8 mouse cellular contexts compared by ENCODE assay signal in genomic region chr5:5559079-5559740, GRCm38 (mm10). TPM values are rescaled to one million over a fixed set of nuclear protein-coding genes. Genes with fewer than 3 reads are reported as not detected.
DNase-seq lines count a peak whose midpoint lies in the region; ATAC-seq and TF ChIP-seq lines count a peak whose summit lies in the region.

Gene Gtpbp10, minus strand, starts transcription at chr5:5559538.

- H3K27ac ChIP-seq in embryonic facial prominence, embryonic 12.5 days: peak within 1 kb of the TSS; percentile 81
- H3K27ac ChIP-seq in intestine, postnatal 0 days (ENCODE audit: low read depth, low read length): peak within 1 kb of the TSS; percentile 57; the same call in 1 of the 2 replicates
- H3K27ac ChIP-seq in midbrain, embryonic 10.5 days (replicated peaks): peak within 1 kb of the TSS; percentile 93

- peaks cover 6% of the 10 kb centered on the region for H3K36me3 ChIP-seq in embryonic facial prominence, embryonic 12.5 days
- peaks cover 10% of the 10 kb centered on the region; the same call in 1 of the 2 replicates for H3K36me3 ChIP-seq in intestine, postnatal 0 days (ENCODE audit: control insufficient read depth, insufficient read depth)
- H3K36me3 ChIP-seq in midbrain, embryonic 10.5 days: peaks cover 17% of the 10 kb centered on the region

- H3K4me2 ChIP-seq in embryonic facial prominence, embryonic 12.5 days (replicated peaks): peak within 1 kb of the TSS; percentile 57
- H3K4me2 ChIP-seq in intestine, postnatal 0 days (replicated peaks; ENCODE audit: low read depth): peak within 1 kb of the TSS; percentile 76

- peaks cover 6% of the 10 kb centered on the region; the same call in 1 of the 2 replicates for H3K4me1 ChIP-seq in embryonic facial prominence, embryonic 12.5 days
- H3K4me1 ChIP-seq in intestine, postnatal 0 days (replicated peaks; ENCODE audit: control insufficient read depth, insufficient read depth, low read length): no peaks in the 10 kb centered on the region
- peaks cover 15% of the 10 kb centered on the region for H3K4me1 ChIP-seq in midbrain, embryonic 10.5 days

- under 1% methylated on average over 43 of the region's 43 CpGs for WGBS in embryonic facial prominence, embryonic 12.5 days
- under 1% methylated on average over 43 of the region's 43 CpGs for WGBS in intestine, postnatal 0 days
- under 1% methylated on average over 43 of the region's 43 CpGs for WGBS in midbrain, embryonic 10.5 days

- ATAC-seq in embryonic facial prominence, embryonic 12.5 days (ENCODE audit: insufficient number of reproducible peaks, insufficient read depth, low FRiP score, low TSS enrichment): peak; percentile 99
- peak; percentile 97 for ATAC-seq in granulocyte monocyte progenitor cell, adult 5-6 weeks (replicated peaks; ENCODE audit: poor library complexity, severe bottlenecking)
- peak; percentile 100 for ATAC-seq in intestine, postnatal 0 days

- H3K9ac ChIP-seq in embryonic facial prominence, embryonic 12.5 days: peak within 1 kb of the TSS; percentile 63
- H3K9ac ChIP-seq in intestine, postnatal 0 days (ENCODE audit: low read depth, low read length): peak within 1 kb of the TSS; percentile 79

- H3K4me3 ChIP-seq in embryonic facial prominence, embryonic 12.5 days: peak within 1 kb of the TSS; percentile 62
- H3K4me3 ChIP-seq in intestine, postnatal 0 days (ENCODE audit: low read depth, low read length): peak within 1 kb of the TSS; percentile 78
- H3K4me3 ChIP-seq in midbrain, embryonic 10.5 days: peak within 1 kb of the TSS; percentile 68

- TF ChIP-seq CTCF in intestine, postnatal 0 days (IDR thresholded peaks at IDR 0.05; ENCODE audit: low read depth): no peak

- no peaks in the 10 kb centered on the region for H3K27me3 ChIP-seq in embryonic facial prominence, embryonic 12.5 days
- H3K27me3 ChIP-seq in intestine, postnatal 0 days (replicated peaks; ENCODE audit: control insufficient read depth, insufficient read depth, low read length): no peaks in the 10 kb centered on the region
- no peaks in the 10 kb centered on the region for H3K27me3 ChIP-seq in midbrain, embryonic 10.5 days (ENCODE audit: low read depth, poor library complexity, severe bottlenecking)

- peak; percentile 93 to 94 for DNase-seq in adrenal gland, postnatal 36 days
- DNase-seq in left cerebral cortex, postnatal 36 days (ENCODE audit: low spot score in 2 of 2): peak; percentile 93 to 94
- peak; percentile 94 for DNase-seq in midbrain, embryonic 10.5 days (ENCODE audit: low spot score)
- DNase-seq in right cerebral cortex, postnatal 36 days (ENCODE audit: low spot score in 2 of 2): peak; percentile 82 to 88
- peak; percentile 88 to 95 for DNase-seq in urinary bladder, postnatal 4 days (ENCODE audit: low spot score in 2 of 2)

- H3K9me3 ChIP-seq in embryonic facial prominence, embryonic 12.5 days: no peaks in the 10 kb centered on the region
- H3K9me3 ChIP-seq in intestine, postnatal 0 days (ENCODE audit: control insufficient read depth): no peaks in the 10 kb centered on the region
- H3K9me3 ChIP-seq in midbrain, embryonic 10.5 days (replicated peaks): no peaks in the 10 kb centered on the region

- intact Hi-C loops in left cerebral cortex, postnatal 36 days (cut with DNase I): loop anchor here (2.0 kb wide), 1 partner anchor 44 kb away; the partner anchor contains the start of gene Cldn12

RNA-seq across cellular contexts. Expression of gene Gtpbp10, which starts in this region (rescaled TPM):
- 10 to 100 TPM; 12.5 to 15.8 TPM for total RNA-seq in adrenal gland, postnatal 36 days (2021)
- polyA plus RNA-seq in embryonic facial prominence, embryonic 12.5 days (2016; fragmentation: Nextera tagmentation; extraction: Ambion mirVana): 31.9 and 33.2 TPM in 2 replicates
- 24.7 and 27.8 TPM in 2 replicates for total RNA-seq in granulocyte monocyte progenitor cell, adult 5-6 weeks (2014; fragmentation: Nextera tagmentation)
- total RNA-seq in granulocyte monocyte progenitor cell, adult 5-6 weeks (2017): 31.3 and 37.1 TPM in 2 replicates
- polyA plus RNA-seq in intestine, postnatal 0 days (2015; fragmentation: Nextera tagmentation; extraction: Ambion mirVana): 12.7 TPM in 2 replicates
- 10 to 100 TPM in 1 of 2 experiments, 1 to 10 TPM in 1; 9.0 to 12.0 TPM for total RNA-seq in left cerebral cortex, postnatal 36 days (2021)
- 34.2 and 34.7 TPM in 2 replicates for polyA plus RNA-seq in midbrain, embryonic 10.5 days (2016; fragmentation: Nextera tagmentation; extraction: Ambion mirVana)

Comparison
In these comparisons a context has a peak if more than half of its experiments do, and no peak if none do; other contexts are left out.
1. Peak in every context shown above with its lines: DNase-seq, ATAC-seq, H3K4me3 ChIP-seq and H3K27ac ChIP-seq.